Mouse (Mus musculus) heart, embryonic 15.5 days (tissue): ENCODE measurements around the gene Cyp2j13. TPM values are rescaled to one million over a fixed set of nuclear protein-coding genes. Genes with fewer than 3 reads are reported as not detected.

ENCODE experiments used
- polyA plus RNA-seq: library from polyadenylated mRNA; unstranded; fragments of >200 nt; fragmentation: Nextera tagmentation; extraction: Ambion mirVana; gene quantifications from 2 replicates; pipeline ENCODE4 v1.2.1, GENCODE M21; 2015

Cyp2j13 gene
- polyA plus RNA-seq, 1 experiment from 2014 or later: not detected

Other genes starting within 250 kb of the Cyp2j13 start
- gene Hook1, start 110.3 kb downstream of the Cyp2j13 start, polyA plus RNA-seq: 4.1 and 6.0 TPM in 2 replicates
- not detected in 2 replicates for gene Cyp2j12, start 63.6 kb upstream of the Cyp2j13 start, polyA plus RNA-seq
- not detected in 2 replicates for gene Cyp2j7, start 159.1 kb upstream of the Cyp2j13 start, polyA plus RNA-seq